Mouse (Mus musculus) Muller cell, postnatal 12 days (primary cell): ENCODE results near the gene Susd4.

Source experiments
- DNase-seq: peaks from one replicate; pipeline ENCODE4 v3.0.0-alpha.2; 2015; ENCODE audit errors: inconsistent ontology term

Susd4 gene

DNA sequence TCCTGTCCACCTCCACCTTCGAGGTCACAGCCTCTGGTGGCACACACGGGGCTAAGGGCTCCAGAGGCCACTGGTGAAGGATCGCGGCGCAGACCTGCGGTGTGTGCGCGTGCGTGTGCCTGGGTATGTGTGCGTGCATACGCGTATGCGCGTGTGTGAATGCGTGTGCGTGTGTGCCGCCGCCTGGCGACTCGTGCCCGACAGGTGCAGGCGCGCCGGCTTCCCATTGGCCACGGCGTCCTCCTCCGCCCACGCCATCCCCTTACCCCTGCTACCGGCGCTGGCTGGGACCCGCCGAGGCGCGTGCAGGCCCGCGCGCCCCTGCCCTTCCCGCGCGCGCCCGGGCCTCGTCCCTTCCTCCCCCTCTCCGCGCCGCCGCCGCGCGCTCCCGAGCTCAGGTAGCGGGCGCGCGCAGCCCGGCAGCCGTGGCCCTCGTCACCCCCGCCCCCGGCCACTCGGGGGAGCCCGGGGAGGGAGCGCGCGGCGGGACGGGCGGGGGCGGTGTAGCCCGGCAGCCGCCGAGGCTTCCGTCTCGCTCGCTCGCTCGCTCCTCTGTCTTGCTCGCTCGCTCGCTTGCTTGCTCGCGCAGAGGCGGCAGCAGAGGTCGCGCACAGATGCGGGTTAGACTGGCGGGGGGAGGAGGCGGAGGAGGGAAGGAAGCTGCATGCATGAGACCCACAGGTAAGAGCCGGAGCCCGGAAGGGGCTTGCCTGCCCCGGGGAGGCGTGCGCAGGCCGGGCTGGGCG, at the start of gene Susd4:
Gene Susd4, plus strand, starts transcription at position 145 of the 746 bp plus-strand sequence.
- DNase-seq: peak; percentile 79

DNA sequence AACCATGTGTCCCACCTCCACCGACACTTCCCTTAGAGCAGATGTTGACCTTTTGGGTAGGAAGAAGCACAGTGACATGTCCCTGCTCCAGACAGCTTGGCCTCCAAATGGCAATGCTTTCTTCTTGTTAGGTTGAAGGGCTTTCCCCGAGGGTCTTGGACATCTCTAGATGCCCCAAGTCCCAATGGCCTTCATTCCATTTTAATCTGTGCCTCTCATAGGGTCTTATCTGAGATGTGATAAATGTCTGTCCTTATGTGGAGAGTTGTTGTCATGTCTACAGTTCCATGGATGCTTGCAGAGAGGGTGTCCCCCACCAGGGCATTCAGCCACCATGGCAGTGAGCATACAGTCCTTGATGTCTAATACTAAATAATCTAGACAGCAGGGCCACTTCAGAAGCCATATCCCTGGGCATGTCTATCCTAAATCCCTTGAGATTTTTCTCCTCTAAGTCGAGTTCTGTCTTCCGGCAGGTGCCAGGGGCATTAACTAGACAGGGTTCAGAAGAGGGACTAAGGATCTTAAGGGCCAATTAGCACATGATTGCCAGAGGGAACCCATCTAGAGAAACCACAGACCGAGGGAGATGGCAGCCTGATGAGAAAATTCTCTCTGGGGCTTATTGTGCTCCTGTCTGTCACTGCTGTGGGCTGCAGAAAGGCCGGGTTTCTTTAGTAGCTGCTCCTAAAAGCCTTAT, 49.3 kb upstream of the Susd4 start:
- no peak for DNase-seq

DNA sequence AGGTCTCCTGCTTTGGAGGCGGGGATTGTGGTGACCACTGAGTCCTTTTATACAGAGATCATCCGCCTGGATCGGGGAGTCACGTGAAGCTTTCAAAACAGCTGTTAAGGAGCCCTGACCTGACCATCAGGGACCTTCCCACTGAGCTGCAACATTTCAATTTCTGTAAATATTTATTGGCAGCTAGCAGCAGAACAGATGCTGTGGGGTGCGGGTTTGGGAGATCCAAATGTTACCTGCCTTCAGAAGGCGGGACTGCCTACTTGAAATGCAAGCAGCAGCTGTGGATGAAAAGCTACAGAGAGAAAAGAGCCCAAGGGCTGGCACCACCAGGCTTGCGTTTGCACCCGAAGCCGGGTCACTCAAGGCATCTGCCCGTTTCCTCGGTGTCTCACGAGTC, 36.1 kb upstream of the Susd4 start:
- DNase-seq: no peak

DNA sequence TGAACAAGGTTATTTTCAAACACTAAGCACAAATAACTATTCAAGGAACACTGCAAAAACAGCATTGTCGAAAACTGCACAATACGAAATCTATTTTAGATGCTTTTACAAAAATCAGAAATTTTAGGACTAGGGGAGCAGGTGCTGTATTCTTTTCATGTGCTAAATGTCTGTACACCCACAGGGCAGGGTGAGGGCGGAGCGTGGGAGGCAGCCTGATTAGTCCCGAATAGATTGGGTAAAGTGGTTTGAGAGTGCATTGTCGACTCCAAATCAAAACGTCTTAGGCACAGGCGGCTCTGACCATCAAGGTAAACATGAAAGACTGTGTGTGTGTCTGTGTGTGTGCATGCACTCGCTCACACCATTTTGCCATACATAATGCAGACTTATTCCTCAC, 34.7 kb upstream of the Susd4 start:
- DNase-seq: no peak

DNA sequence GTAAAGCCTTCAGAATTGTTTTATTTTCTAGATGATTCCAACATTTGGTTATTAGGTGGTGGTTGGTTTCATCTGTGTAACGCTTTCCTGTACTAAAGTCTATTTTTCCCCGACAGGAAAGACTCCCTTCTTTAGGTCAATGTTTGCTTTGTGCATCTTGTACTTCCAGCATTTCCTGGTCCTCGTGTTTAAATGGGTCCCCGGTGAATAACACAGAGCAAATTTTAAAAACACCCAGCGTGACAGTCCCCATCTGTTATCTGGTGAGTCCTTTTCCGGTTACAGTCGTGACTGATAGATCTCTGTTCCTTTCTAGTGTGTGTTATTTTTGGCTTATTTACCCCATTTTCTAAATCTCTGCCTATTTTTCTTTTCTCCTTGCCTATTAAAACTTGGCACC, 31.0 kb upstream of the Susd4 start:
- no peak for DNase-seq

DNA sequence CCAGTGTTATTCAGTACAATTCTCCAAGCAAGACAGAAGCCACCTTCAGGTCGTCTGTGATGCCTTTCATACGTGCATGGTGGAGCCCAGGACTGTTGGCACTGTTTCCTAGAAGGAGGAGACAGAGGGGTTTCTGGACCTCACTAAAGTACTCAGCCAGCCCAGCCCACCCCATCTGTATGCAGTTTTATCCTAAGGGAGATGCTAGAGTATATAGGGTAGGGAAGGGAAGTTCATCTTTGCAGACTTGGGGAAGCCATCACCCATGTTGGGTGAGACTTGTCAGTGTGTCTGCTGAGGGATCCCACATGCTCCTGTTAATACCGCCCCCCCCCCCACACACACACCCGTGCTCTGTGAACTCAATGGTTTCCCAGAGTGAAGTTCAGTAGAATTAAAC, 27.8 kb upstream of the Susd4 start:
- DNase-seq: no peak

DNA sequence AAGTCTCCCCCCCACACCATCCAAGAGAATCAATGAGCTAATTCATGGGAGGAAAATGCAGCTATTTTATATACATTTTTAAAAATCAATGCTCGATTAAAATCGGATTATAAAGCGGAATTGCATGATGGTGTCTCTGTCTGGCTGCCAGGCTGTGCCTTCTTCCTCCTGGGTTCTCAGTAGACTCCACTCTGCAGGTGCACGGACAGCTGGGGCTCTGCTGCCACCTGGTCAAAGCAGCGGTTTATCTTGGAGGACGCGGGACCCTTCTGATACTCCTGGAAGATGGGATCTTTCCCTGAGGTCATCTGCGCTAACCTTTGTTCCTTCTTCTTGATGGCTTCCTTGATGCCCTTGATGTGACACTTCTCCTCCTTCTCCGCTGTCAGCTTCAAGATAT, 16.6 kb upstream of the Susd4 start:
- DNase-seq: no peak

DNA sequence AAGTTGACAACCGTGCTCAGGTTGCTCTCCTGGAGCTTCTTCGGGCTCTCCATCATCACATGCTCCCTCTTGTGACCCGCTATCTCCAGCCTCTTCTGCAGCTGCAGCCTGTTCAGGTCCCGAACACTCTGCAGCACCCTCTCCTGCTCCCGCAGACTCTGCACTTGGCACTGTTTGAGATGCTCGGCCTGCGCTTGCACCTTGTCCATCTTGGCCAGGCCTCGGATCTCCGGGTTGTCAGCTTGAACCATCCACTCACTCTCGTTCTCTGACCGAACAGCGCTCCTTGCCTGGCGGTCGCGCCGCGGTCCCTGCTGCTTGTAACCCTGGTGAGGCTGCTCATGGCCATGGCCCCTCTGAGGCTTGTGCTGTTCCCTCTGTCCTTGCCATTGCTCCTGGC, 15.8 kb upstream of the Susd4 start:
- no peak for DNase-seq

DNA sequence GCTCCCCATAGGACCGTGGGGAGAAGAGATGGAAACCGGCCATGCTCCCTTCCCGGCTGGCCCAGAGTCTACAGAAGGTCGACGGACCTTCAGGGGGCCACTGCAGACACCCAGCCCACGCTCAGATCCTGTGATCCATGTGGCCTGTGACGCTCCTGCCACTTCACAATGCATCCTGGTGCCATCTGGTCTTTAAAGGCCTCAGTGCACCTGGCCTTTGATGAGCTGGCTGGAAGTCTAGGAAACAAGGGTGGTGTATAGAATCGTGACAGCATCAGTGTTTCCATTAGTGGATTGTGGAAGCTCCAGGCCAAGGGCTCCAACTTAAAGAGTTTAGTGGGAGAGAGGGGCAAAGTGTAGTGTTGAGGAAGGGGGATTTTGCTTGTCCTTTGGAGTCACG, 14.6 kb upstream of the Susd4 start, which contains the start of gene Ccdc185:
Gene Ccdc185, minus strand, starts transcription at position 101 of the 400 bp plus-strand sequence.
- DNase-seq: no peak

DNA sequence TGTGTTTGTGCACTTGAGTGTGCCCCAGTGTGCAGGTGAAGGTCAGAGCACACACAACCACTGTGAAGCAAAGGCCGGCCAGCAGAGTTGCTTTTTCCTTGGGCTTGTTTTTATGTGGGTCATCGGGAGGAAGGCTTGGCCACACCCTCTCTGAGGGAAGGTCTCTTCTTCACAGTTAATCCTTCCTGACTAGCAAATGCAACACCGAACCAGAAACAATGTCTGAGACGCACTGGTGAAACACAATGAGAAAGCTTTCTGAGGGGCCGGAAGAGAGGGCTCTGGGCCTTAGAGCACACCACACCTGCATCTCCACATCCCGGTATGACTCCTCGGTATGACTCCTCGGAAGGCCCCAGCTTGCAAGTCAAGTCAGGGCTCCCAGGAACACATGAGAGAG, 12.4 kb upstream of the Susd4 start:
- no peak for DNase-seq

DNA sequence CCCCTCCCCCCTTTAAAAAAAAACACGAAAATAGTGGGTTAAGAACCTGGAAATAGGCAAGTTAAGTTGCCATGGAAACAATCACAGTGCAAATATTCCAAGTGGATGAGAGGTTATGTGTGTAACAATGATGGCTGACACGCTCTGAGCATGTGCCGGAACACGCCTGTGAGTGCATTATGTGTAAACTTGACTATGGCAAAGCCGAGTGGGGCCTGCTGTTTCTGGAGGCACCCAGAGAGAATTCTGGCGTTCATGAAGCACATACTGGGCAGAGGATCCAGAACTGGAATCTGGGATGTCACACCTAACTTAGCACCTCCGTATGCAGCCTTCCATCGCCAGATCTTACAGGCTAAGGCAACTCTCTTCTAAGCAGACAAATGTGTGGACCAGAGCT, 10.0 kb upstream of the Susd4 start:
- DNase-seq: no peak

DNA sequence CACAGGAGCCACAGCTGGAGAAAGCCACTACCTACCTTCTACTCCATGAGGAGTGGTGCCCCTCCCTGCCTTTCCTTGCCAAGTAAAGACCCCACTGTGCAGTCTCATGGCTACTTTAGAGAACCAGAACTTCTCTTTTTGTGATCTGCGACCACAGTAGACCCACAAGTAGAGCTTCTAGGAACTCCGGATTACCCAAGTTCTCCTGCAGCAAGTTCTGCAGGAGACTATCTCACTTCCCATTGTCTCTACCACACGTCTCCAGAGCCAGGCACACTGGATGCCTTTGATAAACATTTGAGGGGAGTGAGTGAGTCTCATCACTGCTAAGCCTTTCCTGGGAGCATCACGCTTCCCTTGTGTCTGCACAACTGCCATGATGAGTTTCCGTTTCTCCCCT, 8.8 kb upstream of the Susd4 start:
- DNase-seq: no peak

DNA sequence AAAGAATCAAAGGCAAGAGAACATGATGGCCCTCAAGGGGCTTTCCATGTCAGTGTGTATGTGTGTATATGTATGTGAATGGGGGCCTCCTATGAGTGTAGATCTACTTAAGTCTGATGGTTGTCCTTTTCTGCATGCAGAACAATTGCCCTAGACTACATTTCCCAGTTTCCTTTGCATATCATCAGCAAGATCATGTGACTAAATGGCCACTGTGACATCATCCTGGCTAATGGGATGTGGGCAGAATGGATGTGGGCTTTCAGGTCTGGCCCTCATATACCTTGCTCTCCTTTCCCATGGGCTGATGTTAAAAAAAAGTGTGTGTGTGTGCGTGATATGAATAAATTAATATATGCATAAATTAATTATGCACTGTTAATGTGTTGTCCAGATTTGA, 4.9 kb upstream of the Susd4 start:
- DNase-seq: no peak

DNA sequence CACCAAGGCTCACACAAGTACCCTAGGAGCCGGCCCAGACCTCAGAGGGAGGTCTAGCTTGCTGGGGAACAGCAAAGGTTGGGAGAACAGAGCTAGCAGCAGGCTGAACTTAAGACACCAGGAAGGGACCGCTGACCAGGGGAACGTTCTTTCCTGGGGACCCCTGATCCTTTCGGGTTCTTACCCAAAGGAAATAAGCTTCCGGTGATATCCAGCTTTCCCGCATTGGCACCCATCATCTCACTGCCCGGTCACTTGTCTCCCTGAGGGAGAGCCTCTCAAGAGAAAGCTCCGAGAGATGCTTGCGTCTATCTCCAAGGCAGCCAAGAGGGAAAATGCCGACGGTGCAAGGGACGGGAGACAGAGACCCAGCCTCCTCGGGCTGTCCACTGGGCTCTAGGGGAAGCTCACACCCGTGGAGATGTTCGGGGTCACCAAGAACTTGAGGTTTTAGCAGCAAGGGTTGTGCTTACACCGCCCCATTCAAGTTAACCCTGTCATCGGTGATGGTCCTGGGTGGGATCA, 407 bp upstream of the Susd4 start:
- no peak for DNase-seq

DNA sequence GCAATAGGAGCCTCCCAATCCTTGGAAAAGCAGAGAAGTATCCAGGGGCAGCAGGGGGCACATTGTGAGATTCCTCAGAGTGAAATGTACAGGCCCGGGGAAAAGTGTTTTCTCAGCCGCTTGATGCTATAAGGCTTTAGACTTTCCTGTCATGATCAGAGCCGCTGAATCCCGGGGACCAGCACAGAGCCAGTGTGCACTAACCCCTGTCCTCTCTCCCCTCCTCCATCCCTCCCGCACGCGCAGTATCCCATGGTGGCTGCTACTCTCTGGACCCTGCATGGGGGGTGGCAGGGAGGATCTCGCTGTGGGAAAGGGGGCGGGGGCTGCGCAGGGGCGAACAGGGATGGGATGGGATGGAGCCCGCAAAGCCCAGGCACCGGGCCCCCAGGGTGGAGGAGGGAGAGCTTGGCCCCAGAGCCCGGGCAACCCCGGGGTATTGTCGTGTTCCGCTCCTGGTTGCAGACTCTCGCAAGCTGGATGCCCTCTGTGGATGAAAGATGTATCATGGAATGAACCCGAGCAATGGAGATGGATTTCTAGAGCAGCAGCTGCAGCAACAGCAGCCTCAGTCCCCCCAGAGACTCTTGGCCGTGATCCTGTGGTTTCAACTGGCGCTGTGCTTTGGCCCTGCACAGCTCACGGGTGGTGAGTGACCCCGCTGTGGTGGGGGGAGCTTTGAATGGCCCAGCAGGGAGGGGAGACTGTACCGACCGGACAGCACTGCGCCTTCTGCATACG, 1.1 kb downstream of the Susd4 start:
- DNase-seq: peak; percentile 30

DNA sequence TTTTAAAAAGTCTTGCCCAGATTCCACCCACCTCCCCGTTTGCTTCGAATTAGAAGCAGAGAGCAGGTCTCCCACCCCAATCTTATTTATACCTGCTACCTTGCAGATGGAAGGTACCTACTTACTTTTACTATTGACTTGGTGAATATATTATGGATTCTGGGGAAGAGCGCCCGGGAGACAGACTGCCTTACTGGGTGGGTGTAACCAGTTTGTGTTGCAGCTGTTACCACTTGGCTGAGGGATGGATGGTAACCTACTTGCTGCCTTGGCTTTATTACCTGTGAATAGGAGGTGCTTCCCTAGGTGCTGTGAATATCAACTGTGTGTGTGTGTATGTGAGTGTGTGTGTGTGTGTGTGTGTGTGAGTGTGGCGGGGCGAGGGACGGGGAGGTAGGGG, 11.9 kb downstream of the Susd4 start:
- DNase-seq: no peak

DNA sequence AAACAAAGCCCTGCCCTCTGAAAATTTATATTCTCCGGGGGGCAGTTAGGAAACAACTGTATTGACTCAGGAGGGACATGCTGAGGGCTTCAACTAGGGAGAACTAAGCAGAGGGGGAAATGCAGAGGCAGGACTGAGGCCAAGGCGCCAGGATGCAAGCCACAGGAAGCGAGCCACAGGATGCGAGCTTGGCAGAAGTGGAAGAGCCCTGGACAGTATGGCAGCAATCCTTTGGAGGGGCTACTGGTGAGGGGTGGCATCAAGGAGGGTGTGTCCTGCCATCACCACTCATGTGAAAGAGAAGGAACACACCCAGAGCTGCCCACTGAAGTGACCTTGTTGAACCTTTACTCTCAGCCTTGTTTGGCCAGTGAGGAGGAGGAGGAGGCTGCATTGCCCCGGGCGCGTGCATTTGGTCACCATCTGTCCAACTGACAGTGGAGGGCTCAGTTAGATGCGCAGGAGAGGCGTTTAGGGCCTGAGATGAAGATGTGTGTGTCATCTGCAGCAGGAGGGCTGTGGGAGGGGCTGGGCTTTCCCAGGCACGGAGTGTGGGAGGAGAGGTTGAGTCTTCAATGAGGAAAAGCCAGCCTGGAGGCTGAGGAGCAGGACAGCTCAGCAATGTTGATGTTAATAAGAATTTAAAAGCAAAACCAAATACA, 13.2 kb downstream of the Susd4 start:
- DNase-seq: no peak

DNA sequence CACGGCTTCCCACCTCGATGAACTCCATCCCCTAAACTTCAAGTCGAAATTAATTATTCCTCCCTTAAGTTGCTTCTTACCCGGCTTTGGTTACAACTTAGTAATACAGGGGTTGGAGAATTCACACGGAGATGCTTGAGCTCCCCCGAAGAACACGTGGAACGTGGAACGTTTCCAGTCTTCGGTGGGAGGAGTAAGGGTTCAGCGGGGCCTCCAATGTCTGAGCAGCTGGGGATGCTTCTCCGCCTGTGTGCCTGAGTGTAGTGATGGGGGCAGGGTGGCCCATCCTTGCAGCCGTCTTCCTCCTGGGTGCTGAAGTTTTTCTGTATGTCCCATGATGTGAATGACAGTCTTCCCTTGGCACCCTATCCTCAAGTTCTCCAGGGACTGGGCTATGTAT, 14.6 kb downstream of the Susd4 start:
- no peak for DNase-seq

DNA sequence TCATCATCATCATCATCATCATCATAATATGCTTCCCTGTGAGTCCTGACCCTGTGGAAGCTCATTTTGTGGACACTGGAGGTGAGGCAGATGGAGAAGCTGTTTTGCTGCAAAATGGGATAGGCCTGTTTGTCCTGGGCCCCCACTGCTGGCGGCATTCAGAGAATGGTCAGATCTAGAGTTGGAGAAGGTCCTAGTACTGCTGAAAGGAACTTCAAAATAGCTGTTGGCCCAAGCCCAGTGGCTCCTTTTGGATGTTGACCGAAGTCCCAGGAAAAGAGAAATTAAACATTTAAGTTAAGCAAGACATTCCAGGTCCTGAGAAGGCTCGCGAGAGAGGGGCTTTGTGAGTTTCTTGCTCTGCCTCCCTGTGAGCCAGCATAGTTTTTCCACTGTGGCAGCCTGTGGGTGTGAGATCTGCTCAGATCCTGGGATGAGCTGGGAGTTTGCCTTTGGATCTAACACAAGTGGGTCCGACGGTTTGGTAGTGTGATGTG, 15.4 kb downstream of the Susd4 start:
- DNase-seq: no peak

DNA sequence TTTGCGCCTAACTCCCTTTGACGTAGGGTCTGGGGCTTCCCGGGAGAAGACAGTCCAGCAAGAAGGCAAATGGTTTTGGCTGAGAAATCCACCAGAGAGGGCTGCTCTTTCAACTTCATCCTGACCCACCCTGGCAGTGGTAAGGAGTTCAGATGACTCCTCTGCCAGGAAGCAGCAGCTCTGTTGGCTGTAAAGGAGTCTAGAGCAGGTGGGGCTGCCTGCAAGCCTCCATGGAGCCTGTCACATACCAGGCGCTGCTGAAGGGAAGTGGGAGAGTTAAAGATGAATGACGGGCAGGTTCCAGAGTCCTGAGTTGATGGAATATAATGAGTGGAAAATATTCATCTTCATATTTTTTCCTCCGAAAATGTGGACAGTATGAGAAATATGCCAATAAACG, 20.1 kb downstream of the Susd4 start:
- no peak for DNase-seq

DNA sequence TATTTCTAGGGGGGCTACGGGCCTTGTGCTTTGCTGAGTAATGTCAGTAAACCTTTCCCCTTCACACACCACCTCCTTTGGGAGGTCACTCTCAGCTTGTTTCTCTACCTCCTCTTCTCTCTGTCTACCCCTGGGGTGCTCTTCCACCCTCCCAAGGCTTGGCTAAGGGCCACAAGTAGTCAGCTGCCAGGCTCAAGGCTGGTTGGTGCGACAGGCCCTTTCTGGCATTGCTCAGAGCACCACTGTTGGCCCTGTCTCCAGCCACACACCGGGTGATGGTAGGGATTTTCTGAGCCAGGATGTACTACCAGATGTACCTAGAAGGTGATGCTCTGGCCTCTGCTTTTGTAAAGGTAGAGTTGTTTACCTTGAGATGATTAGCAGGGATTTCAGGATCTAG, 21.1 kb downstream of the Susd4 start:
- no peak for DNase-seq

DNA sequence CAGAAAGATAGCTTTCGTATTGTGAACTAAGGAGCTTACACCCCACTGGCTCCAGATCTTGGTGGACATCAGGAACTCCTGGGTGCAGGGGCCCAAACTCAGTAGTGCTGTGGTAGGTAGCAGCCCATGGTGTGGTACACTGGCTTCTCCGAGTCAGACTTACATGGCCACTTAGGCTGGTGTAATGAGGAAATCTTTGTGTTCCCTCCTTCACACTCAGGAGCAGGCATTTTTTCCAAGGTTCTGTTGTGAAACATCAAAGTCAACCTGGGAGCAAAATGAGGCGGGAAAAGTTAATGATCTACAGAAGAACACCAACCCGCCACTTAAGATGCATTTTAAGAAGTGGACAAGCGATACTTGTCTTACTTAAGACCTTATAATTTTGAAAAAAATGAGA, 21.8 kb downstream of the Susd4 start:
- DNase-seq: no peak
